Mouse (Mus musculus) frontal cortex, postnatal 14 days (tissue): Measurements from ENCODE around the gene Adig.

Experiments
- DNase-seq, 2 experiments: peaks; one replicate each; pipeline ENCODE4 v3.0.0; 2022; ENCODE audit warnings: low spot score in 2 of 2

Adig gene

DNA sequence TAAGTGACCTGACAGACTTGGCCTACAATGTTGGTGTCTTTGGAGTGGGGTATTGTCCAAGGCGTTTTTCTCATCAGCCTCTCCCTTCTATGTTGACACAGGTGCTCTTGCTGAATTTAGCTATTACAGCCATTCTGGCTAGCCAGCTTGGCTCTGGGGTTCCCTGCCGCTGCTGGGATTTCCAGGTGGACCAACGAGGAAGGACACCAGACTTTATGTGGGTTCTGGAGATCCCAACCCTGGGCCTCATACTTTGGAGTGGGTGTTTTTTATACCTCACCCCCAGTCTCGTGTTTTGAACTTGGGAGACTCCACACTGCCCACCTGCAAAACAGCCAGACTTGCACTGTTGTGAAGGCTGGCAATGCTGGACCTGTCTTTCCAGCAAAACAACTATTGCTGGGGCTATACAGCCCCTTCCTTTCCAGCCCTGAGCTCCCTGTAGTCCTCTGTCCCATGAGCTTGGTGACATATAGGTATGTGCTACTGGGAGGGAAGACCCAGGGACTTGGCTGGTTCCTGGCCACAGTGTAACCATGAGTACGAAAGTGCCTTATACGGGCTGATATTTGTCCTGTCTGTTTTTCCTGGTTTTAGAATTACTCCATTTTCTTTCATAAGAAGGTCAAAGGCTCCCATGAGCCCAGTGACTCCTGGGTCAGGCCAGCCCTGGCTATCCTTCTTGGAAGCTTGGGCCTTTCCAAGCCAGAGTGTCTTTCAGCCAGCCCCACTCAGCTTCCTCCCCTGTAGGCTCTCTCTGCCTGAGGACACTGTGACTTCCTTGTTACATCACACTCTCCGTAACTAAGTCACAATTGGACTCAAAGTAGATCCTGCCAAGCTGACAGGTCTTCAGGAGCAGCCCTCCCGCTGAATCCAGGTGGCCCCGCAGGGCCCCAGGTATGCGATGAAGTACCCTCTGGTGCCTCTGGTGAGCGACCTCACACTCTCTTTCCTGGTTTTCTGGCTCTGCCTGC, at the start of gene Adig:
Gene Adig, plus strand, starts transcription at position 777 of the 977 bp plus-strand sequence.
- DNase-seq = no peak

DNA sequence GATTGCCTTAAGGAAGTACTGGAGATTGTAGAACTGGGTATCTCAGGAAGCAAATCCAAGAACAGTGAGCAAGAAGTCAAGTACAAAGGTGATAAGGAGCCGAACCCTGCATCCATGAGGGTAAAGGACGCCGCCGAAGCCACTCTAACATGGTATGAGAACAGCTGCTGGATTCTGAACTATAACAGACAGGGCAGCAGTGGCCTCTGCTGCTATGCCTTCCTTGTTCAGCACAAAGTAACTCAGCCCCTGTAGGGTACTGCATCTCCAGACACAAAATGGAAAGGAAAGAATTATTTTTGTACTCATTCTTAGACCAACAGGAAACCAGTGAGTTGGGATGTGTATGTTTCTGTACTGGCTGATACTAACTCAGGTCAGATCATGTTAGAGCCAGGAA, 46.0 kb upstream of the Adig start:
- DNase-seq = no peak

- DNase-seq = no peak
Measured at GRCm38 (mm10) chr2:158457610-158458009, 44.8 kb upstream of the Adig start.

DNA sequence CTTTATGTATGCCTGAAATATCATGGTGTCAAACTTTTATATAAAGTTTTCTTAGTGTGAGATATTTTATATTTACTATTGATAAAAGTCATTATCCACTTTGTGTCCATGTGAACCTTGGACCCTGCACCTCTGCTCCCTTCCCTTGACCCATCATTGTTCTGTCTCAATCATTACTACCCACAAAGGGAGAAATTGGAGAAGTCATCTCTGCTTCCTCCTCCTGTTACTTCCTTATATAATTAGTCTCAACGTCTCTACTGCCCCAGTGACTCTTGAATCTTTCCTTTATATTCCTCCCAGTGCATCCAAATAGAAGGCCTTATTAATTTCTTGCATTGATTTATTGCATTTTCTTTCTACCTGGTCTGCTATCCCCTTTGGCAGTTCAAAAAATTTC, 40.0 kb upstream of the Adig start:
- DNase-seq = no peak

- no peak for DNase-seq
Measured at GRCm38 (mm10) chr2:158474159-158474558, 28.3 kb upstream of the Adig start.

- no peak for DNase-seq
Measured at GRCm38 (mm10) chr2:158477640-158478039, 24.8 kb upstream of the Adig start.

DNA sequence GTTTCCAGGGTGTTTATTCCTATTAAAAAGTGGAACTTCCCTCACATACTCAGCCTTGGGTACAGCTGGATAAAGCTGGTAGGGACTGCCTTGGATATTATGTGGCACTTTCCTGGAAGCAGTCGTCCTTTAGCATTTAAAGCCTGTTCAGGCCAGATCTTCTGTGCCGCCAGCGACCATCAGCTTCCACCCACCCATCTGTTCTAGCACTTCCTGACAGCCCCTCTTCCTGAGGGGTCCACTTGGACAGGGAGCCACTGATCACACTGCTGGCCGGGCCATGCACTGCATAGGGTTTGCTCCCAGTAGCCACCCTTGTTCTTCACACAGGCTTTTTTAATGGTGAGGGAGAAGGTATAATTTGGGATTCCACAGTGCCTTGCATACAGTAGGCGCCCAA, 4.0 kb upstream of the Adig start:
- DNase-seq = no peak

- DNase-seq = no peak
Measured at GRCm38 (mm10) chr2:158503226-158503625, 814 bp downstream of the Adig start.

DNA sequence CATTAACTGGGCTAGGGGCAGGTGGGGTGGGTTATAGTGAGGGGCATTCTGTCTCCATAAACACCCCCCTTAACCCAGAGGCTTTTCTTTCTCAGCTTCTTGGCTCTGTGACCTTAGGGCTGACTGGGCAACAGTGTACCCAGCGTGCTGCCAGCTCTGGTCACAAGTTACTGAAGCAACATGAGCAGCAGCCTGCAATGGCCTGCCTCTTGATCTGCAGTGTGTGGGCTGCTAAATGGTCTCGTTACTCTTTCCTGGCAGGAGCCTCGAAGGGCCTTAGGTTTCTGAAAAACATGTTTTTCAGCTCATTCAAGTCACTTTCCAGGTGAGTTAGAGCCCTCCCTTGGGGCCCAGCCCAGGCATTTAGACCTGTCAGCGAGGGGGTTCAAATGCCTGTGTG, 1.3 kb downstream of the Adig start:
- no peak for DNase-seq

- no peak for DNase-seq
Measured at GRCm38 (mm10) chr2:158506475-158506874, 4.1 kb downstream of the Adig start.

GRCm38 (mm10) chr2:158507046-158507445, 4.6 kb downstream of the Adig start:
- no peak for DNase-seq

DNA sequence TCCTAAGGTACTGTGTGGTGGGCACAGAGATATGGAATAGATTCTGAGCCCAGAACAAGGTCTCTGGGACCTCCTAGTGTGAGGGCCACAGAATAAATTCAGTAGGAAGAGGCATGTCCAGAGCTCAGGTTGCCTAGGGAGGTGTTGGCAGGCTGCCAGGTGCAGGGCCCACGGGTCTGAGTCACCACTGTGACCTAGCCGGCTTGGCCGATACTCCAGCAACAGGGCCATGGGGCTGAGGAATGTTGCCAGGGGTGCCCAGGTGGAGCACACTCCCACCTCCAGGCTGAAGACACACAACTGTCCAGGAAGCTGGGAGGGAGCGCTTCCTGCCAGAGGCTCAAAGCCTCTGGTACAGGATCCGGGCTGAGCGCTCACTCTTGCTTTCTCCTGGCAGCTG, 8.3 kb downstream of the Adig start:
- DNase-seq = no peak

GRCm38 (mm10) chr2:158512528-158512927, 10.1 kb downstream of the Adig start, which contains the start of gene Arhgap40:
TSS of gene Arhgap40 (plus strand) at chr2:158512796.
- no peak for DNase-seq

DNA sequence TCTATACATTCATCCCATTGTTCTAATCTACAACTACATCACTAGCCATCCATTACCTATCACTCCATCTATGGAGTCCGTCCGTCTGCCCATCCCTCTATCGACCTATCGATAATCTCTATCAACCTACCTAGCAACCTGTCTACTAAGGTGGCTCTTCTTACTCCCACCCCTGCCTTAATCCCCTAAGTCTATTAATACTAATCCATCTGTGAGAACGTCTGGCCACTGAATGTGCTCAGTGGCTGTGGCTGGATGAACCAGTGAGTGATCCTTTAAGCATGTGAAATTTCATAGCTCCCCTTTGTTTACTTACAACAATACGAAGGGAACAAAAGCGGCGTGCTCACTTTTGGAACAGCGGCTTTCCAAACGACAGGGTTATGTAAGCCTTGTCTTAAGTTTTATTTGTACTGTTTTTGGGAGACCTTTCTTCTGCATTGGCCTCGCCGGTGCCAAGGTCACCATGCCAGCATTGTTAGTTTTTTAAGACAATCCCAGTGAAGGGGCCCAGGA, 11.5 kb downstream of the Adig start:
- no peak for DNase-seq

GRCm38 (mm10) chr2:158518583-158518982, 16.2 kb downstream of the Adig start:
- no peak for DNase-seq

DNA sequence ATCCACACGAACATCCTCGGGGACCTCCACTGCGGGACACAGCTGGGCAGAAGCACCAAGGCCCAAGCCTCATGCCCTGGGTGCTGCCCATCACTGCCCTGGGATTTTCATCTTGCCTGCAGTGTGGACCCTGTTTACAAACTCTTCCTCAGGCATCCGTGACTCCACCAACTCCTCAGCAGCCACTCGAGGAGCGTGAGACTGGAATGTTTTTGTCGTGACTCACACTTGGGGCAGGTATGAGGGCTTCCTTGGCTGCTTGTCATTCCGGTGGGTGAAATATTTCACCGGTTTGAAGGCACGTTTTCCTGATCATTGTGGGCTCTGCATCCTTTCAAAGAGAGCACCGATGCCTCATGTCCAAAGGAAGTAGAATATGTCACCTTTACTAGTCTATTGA, 16.7 kb downstream of the Adig start:
- DNase-seq = no peak

GRCm38 (mm10) chr2:158519800-158520199, 17.4 kb downstream of the Adig start:
- DNase-seq = no peak

DNA sequence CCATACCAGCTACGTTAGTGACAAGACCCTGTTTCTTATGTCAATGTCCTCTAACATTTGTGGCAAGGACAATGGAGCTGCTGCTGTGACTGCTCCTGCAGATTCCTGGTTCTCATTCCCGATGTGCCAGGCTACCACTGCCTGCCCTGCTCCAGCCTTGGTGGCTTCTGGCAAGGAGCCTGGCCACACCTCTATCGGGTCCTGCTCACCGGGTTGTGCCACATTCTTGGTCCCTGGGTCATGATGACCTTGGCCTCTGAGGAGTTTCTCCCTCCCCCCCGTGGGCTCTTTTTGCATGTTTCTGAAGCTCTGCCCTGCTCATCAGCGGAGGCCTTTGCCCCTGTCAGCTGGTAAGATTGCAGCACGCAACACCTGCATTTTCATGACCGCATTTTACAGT, 20.6 kb downstream of the Adig start:
- DNase-seq = no peak

DNA sequence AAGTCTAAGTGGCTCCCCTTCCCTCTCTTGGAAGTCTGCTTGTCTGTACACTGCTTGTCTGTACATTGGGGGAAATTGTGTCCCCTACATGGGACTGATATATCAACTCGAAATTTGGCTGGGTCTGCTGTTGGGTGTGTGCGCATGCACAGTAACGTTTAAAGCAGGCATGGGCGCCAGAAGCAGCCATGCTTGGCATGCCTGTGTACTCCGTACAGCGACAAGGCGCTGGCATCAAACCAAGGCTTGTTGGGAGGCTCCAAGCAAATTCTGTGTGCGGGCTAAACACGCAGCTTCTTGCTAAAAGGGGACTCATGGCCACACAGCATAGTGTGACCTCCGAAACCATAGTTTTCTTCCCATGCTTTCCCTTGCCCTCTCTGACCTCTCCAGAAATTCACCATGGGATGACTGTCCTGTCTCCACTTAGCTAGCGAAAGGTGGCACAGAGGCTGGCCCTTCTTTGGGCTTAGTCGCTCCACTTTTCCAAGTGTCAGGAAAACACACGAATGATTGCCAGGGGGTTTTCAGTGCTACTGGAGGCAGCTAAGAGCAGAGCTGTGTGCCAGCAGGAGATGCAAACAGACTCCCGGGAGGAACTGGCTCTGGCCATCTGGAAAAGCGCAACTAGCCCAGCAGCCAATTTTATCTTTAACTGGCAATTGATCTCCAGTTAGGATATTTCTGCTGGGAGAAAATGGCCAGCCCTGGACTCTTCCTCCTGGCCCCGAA, 21.9 kb downstream of the Adig start:
- DNase-seq = no peak

- peak in 1 of 2 experiments; percentile 53 for DNase-seq
Measured at GRCm38 (mm10) chr2:158534090-158534489, 31.7 kb downstream of the Adig start.

DNA sequence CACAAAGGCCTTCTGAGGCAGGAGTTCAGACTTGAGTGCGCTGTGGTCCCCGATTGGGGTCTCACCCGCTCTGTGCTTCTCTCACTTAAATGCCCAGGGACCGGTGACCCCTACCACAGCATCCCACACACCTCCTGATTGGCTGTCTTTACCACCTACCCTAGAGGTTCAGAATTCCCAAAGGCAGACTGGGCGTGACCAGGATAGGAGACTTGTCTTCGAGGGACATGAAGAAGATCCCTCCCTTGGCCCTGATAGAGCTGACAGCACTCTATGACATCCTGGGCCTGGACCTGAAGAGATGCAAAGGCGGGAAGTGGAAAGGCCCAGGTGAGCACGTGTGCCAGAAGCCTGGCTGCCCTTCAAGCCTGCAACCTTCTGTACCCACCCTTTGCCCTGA, 32.1 kb downstream of the Adig start:
- no peak for DNase-seq

GRCm38 (mm10) chr2:158539433-158540305, 37.3 kb downstream of the Adig start:
- no peak for DNase-seq
